Mouse (Mus musculus): ENCODE results near the gene Nt5c2.
"Not testable (repeated sequence)": the region's sequence is repeated elsewhere in the genome, so short reads cannot be mapped to it uniquely, and the experiment has no call there.

The Nt5c2 gene

GRCm38 (mm10) chr19:46988231-46989087 lies 26.5 kb downstream of the Nt5c2 start:
- no peak for DNase-seq (ENCODE audit: low spot score in 2 of 2)

- no peak for DNase-seq (ENCODE audit: low spot score in 2 of 2)
These were observed 27.3 kb downstream of the Nt5c2 start for GRCm38 (mm10) chr19:46987646-46988045.

GRCm38 (mm10) chr19:46984726-46985622 lies 30.0 kb downstream of the Nt5c2 start:
- no peak for DNase-seq (ENCODE audit: low spot score in 2 of 2)

GRCm38 (mm10) chr19:46983966-46984380 lies 31.0 kb downstream of the Nt5c2 start:
- no peak for DNase-seq (ENCODE audit: low spot score in 2 of 2)

- DNase-seq (ENCODE audit: low spot score in 2 of 2): no peak
These were observed 31.5 kb downstream of the Nt5c2 start for GRCm38 (mm10) chr19:46983352-46983965.

GRCm38 (mm10) chr19:46981462-46981861 lies 33.5 kb downstream of the Nt5c2 start:
- DNase-seq (ENCODE audit: low spot score in 2 of 2): no peak

- DNase-seq (ENCODE audit: low spot score in 2 of 2): no peak
These were observed 35.2 kb downstream of the Nt5c2 start for GRCm38 (mm10) chr19:46979781-46980105.

- no peak for DNase-seq (ENCODE audit: low spot score in 2 of 2)
These were observed 35.8 kb downstream of the Nt5c2 start for GRCm38 (mm10) chr19:46978920-46979780.

GRCm38 (mm10) chr19:46978069-46978468 lies 36.9 kb downstream of the Nt5c2 start:
- not testable (repeated sequence) for DNase-seq (ENCODE audit: low spot score in 2 of 2)

- DNase-seq (ENCODE audit: low spot score in 2 of 2): no peak
These were observed 37.5 kb downstream of the Nt5c2 start for GRCm38 (mm10) chr19:46977460-46977859.

- DNase-seq (ENCODE audit: low spot score in 2 of 2): no peak
These were observed 38.2 kb downstream of the Nt5c2 start for GRCm38 (mm10) chr19:46976743-46977142.

GRCm38 (mm10) chr19:46975997-46976396 lies 39.0 kb downstream of the Nt5c2 start:
- no peak for DNase-seq (ENCODE audit: low spot score in 2 of 2)

- no peak for DNase-seq (ENCODE audit: low spot score in 2 of 2)
These were observed 39.4 kb downstream of the Nt5c2 start for GRCm38 (mm10) chr19:46975565-46975964.

- no peak for DNase-seq (ENCODE audit: low spot score in 2 of 2)
These were observed 42.8 kb downstream of the Nt5c2 start for GRCm38 (mm10) chr19:46972159-46972558.

GRCm38 (mm10) chr19:46971712-46972111 lies 43.2 kb downstream of the Nt5c2 start:
- DNase-seq (ENCODE audit: low spot score in 2 of 2): no peak

GRCm38 (mm10) chr19:46971051-46971689 lies 43.8 kb downstream of the Nt5c2 start:
- DNase-seq (ENCODE audit: low spot score in 2 of 2): no peak

GRCm38 (mm10) chr19:46970121-46970729 lies 44.7 kb downstream of the Nt5c2 start:
- no peak for DNase-seq (ENCODE audit: low spot score in 2 of 2)

- no peak for DNase-seq (ENCODE audit: low spot score in 2 of 2)
These were observed 45.5 kb downstream of the Nt5c2 start for GRCm38 (mm10) chr19:46969286-46969985.

- DNase-seq (ENCODE audit: low spot score in 2 of 2): no peak
These were observed 46.1 kb downstream of the Nt5c2 start for GRCm38 (mm10) chr19:46968833-46969232.

GRCm38 (mm10) chr19:46967861-46968260 lies 47.1 kb downstream of the Nt5c2 start:
- DNase-seq (ENCODE audit: low spot score in 2 of 2): no peak
